Mouse (Mus musculus) heart, embryonic 15.5 days (tissue): ENCODE data around the gene Tns2. TPM values are rescaled to one million over a fixed set of nuclear protein-coding genes. Genes with fewer than 3 reads are reported as not detected.

ENCODE experiments used
- ATAC-seq: fragments of 200-750 bp; cut with Nextera tagmentation; replicated peaks from 2 replicates; pipeline ENCODE4 v1.8.0; 2017; ENCODE audit warnings: low read depth, moderate TSS enrichment; ENCODE audit not compliant: insufficient number of reproducible peaks, insufficient read depth, low FRiP score
- H3K27ac ChIP-seq: fragments of 300-500 bp; sonication (generic); 2 replicates; pipeline ENCODE4 v1.5.1; 2015; ENCODE audit warnings: mild to moderate bottlenecking, inconsistent platforms
- H3K27me3 ChIP-seq: fragments of 300-500 bp; sonication (generic); 2 replicates; pipeline ENCODE4 v1.6.1; 2015; ENCODE audit warnings: inconsistent platforms
- H3K36me3 ChIP-seq: fragments of 300-500 bp; sonication (generic); 2 replicates; pipeline ENCODE4 v1.6.1; 2015; ENCODE audit warnings: mild to moderate bottlenecking, inconsistent platforms
- H3K4me1 ChIP-seq: fragments of 300-500 bp; sonication (generic); replicated peaks from 2 replicates; pipeline ENCODE4 v1.6.1; 2015; ENCODE audit warnings: inconsistent platforms
- H3K4me2 ChIP-seq: fragments of 300-500 bp; sonication (generic); 2 replicates; pipeline ENCODE4 v1.6.1; 2015; ENCODE audit warnings: inconsistent platforms, mild to moderate bottlenecking, moderate library complexity
- H3K4me3 ChIP-seq: fragments of 300-500 bp; sonication (generic); 2 replicates; pipeline ENCODE4 v1.5.1; 2015; ENCODE audit warnings: mild to moderate bottlenecking, inconsistent platforms
- H3K9ac ChIP-seq: fragments of 300-500 bp; sonication (generic); 2 replicates; pipeline ENCODE4 v1.6.1; 2015; ENCODE audit warnings: mild to moderate bottlenecking, inconsistent platforms
- H3K9me3 ChIP-seq: fragments of 300-500 bp; sonication (generic); replicated peaks from 2 replicates; pipeline ENCODE4 v1.6.1; 2016; ENCODE audit warnings: inconsistent platforms
- WGBS: fragments of 180-500 bp; shearing (Covaris S2); methylation state at CpG from one replicate; pipeline ENCODE4 v1.1.7; 2015; ENCODE audit warnings: mixed read lengths; 5-methylcytosine and 5-hydroxymethylcytosine counted together
- polyA plus RNA-seq: library from polyadenylated mRNA; unstranded; fragments of >200 nt; fragmentation: Nextera tagmentation; extraction: Ambion mirVana; gene quantifications from 2 replicates; pipeline ENCODE4 v1.2.1, GENCODE M21; 2015

The Tns2 gene
- polyA plus RNA-seq, 1 experiment from 2014 or later: 31.0 TPM

DNA sequence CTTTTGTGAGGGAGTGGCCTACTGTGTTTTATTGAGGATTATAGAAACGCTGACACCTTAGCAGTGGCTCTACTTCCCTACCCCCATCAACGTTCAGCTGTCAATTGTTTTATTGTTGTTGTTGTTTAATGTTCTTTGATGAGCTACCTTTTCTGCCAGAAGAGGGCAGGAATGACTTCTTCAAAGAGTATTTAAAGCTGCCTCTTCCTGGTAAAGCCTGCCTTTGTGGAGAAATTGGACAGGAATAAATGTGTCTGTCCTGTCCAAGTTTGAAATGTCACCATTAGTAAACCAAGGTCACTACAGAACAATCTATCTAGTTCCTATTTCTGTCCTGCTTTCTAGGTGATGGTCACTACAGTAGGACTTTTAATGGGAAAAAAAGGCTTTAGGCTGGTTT lies 6.1 kb upstream of the Tns2 start:
- peaks cover 75% of the 10 kb centered on the region for H3K36me3 ChIP-seq
- H3K4me1 ChIP-seq: peaks cover 18% of the 10 kb centered on the region
- no peak for ATAC-seq
- 64% methylated on average over 2 of the region's 2 CpGs for WGBS
- H3K27ac ChIP-seq: no peak overlapping the region
- no peak overlapping the region for H3K4me3 ChIP-seq
- H3K4me2 ChIP-seq: no peak overlapping the region
- H3K27me3 ChIP-seq: no peaks in the 10 kb centered on the region
- H3K9ac ChIP-seq: no peak overlapping the region
- no peaks in the 10 kb centered on the region for H3K9me3 ChIP-seq

DNA sequence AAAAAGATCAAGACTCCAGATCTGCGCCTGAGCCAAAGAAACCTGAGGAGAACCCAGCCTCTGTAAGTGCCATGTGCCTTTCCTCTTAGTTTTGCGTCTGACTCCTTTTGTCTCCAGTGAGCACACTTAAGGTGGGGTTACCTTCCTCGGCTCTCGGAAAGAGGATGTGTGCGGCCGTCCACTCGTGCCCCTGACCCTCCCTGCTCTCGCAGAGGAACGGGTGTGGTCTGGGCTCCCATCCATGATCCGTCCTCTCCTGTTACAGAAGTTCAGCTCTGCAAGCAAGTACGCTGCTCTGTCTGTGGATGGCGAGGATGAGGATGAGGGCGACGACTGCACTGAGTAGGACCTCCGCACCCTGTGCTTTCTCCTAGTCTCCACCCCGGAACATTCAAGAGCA lies 5.2 kb upstream of the Tns2 start:
- Histone ChIP-seq H3K27me3 (no peaks in the 10 kb centered on the region), H3K4me3 (no peak overlapping the region), H3K27ac (no peak overlapping the region), H3K9me3 (no peaks in the 10 kb centered on the region), H3K4me1 (peaks cover 27% of the 10 kb centered on the region), H3K9ac (no peak overlapping the region), H3K4me2 (no peak overlapping the region), H3K36me3 (peaks cover 67% of the 10 kb centered on the region)
- no peak for ATAC-seq
- WGBS: 81% methylated on average over 16 of the region's 16 CpGs

DNA sequence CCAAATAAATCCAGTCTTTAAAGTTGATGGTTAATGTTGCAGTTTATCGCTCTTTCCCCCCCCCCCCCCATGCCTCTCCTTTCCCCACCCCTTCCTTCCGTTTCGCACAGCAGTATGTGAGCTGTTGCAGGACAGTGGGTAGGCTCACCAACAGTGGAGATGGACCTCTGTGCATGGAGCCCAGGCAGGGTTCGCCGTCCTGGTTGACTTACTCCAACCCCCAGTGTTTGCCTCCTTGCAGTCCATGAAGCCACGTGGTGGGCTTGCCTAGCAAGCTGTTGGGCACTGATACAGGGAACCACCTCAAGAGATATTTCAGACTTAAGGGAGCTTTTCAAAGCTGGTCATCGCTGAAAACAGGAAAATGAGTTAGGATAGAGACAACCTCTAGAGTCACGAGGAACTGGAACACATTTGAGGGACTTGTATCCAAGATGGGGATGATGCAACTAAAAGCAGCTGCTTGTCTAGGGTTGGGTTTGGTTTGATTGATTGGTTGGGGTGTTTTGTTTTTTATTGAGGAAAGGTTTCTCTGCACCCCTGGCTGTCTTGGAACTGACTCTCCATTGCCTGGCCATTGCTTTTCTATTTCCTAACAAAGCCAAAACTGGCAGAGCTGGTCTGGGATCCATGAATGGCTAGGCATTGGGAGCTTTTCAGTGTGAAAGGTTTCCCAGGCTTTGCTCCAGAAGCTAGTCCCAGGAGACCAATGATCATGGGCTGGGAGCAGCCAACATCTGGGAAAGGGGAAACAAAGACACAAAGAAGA lies 2.9 kb upstream of the Tns2 start:
- WGBS: 74% methylated on average over 8 of the region's 8 CpGs
- Histone ChIP-seq H3K4me3 (no peak overlapping the region), H3K36me3 (peaks cover 43% of the 10 kb centered on the region), H3K27me3 (no peaks in the 10 kb centered on the region), H3K9ac (no peak overlapping the region), H3K4me1 (peaks cover 47% of the 10 kb centered on the region), H3K27ac (peak overlapping the region; percentile 24), H3K4me2 (no peak overlapping the region), H3K9me3 (no peaks in the 10 kb centered on the region)
- no peak for ATAC-seq

DNA sequence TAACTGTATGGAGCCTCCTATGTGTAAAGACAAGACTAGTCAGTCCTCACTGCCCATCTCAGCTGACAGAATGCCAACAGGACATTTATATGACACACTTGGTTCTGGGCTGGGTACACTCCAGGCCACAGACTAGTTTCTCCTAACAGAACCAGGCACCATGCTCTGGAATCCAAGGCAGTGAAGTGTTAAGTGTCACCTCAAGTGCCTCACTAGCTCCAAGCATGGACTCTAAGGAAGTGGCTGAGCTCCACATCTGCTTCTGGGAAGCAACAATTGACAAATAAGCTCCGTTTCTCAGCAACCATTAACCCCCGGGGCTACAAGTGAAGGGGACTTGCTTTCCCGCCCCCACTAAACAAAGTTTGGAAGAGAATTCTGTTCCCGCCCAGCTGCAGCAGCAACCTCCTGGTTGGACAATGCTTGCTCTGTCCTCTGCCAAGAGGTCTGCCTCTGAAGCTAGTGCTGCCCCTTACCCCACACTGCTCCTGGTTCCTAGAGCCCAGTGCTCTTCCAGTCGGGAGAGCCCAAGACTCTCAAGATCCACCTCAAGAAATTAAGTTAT lies 2.1 kb upstream of the Tns2 start:
- peak overlapping the region; percentile 24; the same call in 1 of the 2 replicates for H3K27ac ChIP-seq
- no peak overlapping the region for H3K9ac ChIP-seq
- 47% methylated on average over 5 of the region's 5 CpGs for WGBS
- no peak overlapping the region for H3K4me3 ChIP-seq
- peaks cover 54% of the 10 kb centered on the region for H3K4me1 ChIP-seq
- H3K36me3 ChIP-seq: peaks cover 36% of the 10 kb centered on the region
- H3K4me2 ChIP-seq: no peak overlapping the region
- H3K9me3 ChIP-seq: no peaks in the 10 kb centered on the region
- no peaks in the 10 kb centered on the region for H3K27me3 ChIP-seq
- ATAC-seq: no peak

DNA sequence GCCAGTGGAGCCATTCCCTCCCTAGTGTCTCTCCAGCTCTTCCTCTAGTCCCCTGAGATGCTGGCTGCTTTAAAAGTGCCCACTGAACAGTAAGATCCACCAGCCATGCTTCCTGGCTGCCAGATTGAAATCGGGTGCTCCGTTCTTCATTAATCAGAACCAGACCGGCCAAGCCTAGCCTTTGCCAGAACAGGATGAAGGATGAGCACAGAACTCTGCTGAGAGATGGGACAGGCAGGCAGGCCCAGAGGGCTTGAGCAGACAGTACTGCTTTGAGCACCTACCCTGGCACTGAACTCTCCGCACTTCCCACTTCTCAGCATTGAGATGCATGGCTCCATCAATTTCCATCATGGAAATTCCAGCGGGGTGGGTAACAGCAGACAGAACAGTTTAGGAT lies 953 bp upstream of the Tns2 start:
- H3K27ac ChIP-seq: peak overlapping the region; percentile 36
- no peaks in the 10 kb centered on the region for H3K27me3 ChIP-seq
- H3K36me3 ChIP-seq: peaks cover 24% of the 10 kb centered on the region
- H3K9me3 ChIP-seq: no peaks in the 10 kb centered on the region
- no peak overlapping the region for H3K9ac ChIP-seq
- H3K4me1 ChIP-seq: peaks cover 66% of the 10 kb centered on the region
- H3K4me2 ChIP-seq: peak overlapping the region; percentile 91
- WGBS: 49% methylated on average over 5 of the region's 5 CpGs
- H3K4me3 ChIP-seq: peak overlapping the region; percentile 66
- no peak for ATAC-seq

DNA sequence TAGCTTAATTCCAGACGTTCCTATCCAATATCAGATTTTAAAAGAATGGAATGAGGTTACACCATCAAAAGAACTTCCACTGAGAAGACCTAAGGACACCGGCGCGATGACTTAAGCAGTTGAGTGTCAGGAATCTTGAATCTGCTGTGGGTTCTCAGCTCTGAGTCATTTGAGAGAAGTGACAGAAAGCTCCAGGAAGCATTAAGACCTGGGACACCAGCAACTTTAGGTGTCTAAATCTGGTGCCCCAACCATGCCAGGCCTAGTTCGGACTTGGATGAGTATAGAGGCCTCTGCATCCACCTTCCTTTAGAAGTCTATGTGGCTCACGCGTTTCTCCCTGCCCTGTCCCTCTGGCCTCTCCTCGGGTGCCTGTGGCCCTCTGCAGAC lies 447 bp upstream of the Tns2 start:
- ATAC-seq: no peak
- Histone ChIP-seq H3K9me3 (no peaks in the 10 kb centered on the region), H3K27ac (peak overlapping the region; percentile 96), H3K9ac (peak overlapping the region; percentile 75), H3K36me3 (peaks cover 19% of the 10 kb centered on the region), H3K4me2 (peak overlapping the region; percentile 91), H3K4me3 (peak overlapping the region; percentile 66), H3K27me3 (no peaks in the 10 kb centered on the region), H3K4me1 (peaks cover 70% of the 10 kb centered on the region)
- WGBS: 21% methylated on average over 8 of the region's 8 CpGs

DNA sequence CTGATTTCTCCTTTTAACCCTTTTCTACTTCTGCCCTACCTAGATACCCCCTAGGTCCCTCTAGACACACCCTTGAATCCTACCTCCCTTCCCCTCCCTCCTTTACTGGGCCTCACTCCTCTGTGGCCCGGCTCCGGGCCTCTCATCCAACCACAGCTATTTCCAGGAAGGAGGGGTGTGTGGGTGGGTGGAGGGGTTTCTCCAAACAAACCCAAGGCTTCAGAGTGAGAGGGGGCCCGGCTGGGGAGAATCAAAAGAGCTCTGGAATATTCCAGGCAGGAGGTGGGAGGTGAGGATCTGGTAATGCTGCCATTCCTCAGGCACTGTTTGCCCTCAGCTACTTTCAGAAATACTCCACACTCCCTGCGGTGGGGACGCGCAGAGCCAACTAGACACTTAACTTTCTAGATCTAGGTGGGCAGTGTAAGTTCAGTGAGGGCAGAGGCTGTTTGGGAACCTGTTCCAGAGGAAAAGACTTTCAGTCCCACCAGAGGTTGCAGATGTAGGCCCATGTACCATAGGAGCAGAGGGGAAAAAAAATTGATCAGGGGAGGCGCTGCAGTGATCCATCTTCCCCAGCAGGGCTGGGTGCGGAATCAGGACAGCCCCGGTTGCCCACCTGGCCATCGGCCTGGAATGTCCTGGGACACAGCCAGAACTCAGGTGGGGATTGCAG lies 921 bp downstream of the Tns2 start:
- Histone ChIP-seq H3K4me1 (peaks cover 83% of the 10 kb centered on the region), H3K27ac (peak overlapping the region; percentile 96), H3K9ac (peak overlapping the region; percentile 75), H3K27me3 (no peaks in the 10 kb centered on the region), H3K9me3 (no peaks in the 10 kb centered on the region), H3K4me3 (peak overlapping the region; percentile 66), H3K36me3 (peaks cover 5% of the 10 kb centered on the region), H3K4me2 (peak overlapping the region; percentile 91)
- WGBS: 23% methylated on average over 10 of the region's 10 CpGs
- no peak for ATAC-seq

DNA sequence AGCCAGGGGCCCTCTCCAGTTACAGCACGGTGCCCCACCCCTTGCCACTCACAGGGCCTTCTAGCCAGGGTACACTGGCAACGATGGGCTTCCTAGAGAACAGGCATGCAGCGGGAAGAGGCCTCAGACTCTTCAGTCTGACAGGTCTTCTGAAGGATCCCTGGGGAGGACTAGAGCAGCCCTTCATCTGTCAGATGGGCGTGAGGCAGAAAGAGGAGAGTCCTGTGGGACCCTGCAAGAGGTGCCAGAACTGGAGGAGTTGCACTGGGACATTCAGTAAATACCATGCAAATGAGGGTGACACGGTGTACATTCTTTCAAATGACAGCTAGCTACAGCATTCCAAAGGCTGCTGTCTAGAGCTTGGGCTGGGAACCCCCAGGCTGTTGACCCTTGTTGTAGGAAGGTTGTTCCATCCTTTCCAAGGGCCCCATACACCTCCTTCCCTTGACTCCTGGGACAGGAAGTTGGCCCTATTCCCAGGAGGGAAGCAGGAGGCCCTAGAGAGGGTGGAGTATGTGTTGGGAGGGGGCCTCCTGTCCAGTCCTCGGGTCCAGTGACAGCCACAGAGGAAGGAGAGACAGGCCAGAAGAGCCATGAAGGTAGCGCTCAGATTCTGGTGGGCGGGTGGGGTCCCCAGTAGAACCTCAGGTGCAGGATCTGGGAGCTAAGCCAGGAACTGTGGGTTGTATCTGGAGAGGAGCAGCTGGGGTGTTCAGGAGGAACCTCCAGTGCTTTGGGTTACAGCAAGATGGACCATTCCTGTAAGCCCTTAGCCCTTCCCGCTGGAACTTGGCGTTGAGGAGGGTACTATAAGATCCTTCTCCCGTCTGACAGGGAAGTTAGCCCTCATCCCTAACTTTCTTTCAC lies 1.7 kb downstream of the Tns2 start:
- peaks cover 3% of the 10 kb centered on the region; the same call in 1 of the 2 replicates for H3K36me3 ChIP-seq
- H3K4me2 ChIP-seq: peak overlapping the region; percentile 91
- peak; percentile 37 for ATAC-seq
- H3K4me3 ChIP-seq: peak overlapping the region; percentile 66
- WGBS: 20% methylated on average over 11 of the region's 11 CpGs
- peaks cover 91% of the 10 kb centered on the region for H3K4me1 ChIP-seq
- H3K9ac ChIP-seq: peak overlapping the region; percentile 75
- H3K9me3 ChIP-seq: no peaks in the 10 kb centered on the region
- H3K27me3 ChIP-seq: peaks cover 3% of the 10 kb centered on the region
- H3K27ac ChIP-seq: peak overlapping the region; percentile 96

DNA sequence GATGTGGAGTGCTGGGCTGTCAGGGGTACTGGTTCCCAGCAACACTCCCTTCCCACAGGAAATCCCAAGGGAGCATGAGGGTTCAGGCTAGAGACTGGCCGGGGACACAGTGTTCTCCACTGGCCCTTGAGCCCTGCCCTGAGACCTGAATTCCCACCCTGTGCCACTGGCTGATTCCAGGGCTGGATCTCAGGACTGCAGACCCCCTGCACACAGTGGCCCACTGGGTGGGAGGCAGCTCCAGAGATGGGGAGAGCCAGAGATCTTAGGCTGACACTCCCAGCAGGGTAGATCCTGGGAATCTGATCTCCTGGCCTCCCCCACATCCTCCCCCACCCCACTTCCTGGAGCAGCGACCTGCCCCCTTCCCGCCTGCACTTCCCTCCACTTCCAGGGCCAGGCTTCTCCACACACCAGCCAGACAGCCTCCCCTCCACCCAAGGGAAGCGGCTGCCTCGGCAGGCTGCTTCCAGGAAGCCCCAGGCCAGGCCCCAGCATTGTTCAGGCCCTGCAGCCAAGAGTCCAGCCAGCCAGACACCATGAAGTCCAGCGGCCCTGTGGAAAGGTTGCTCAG lies 2.4 kb downstream of the Tns2 start:
- H3K27ac ChIP-seq: peak overlapping the region; percentile 96
- 18% methylated on average over 6 of the region's 6 CpGs for WGBS
- peak; percentile 10; the same call in 1 of the 2 replicates for ATAC-seq
- H3K4me1 ChIP-seq: peaks cover 93% of the 10 kb centered on the region
- H3K4me3 ChIP-seq: peak overlapping the region; percentile 66
- H3K9me3 ChIP-seq: no peaks in the 10 kb centered on the region
- peak overlapping the region; percentile 91 for H3K4me2 ChIP-seq
- peaks cover 10% of the 10 kb centered on the region for H3K36me3 ChIP-seq
- H3K27me3 ChIP-seq: peaks cover 3% of the 10 kb centered on the region
- H3K9ac ChIP-seq: peak overlapping the region; percentile 75

DNA sequence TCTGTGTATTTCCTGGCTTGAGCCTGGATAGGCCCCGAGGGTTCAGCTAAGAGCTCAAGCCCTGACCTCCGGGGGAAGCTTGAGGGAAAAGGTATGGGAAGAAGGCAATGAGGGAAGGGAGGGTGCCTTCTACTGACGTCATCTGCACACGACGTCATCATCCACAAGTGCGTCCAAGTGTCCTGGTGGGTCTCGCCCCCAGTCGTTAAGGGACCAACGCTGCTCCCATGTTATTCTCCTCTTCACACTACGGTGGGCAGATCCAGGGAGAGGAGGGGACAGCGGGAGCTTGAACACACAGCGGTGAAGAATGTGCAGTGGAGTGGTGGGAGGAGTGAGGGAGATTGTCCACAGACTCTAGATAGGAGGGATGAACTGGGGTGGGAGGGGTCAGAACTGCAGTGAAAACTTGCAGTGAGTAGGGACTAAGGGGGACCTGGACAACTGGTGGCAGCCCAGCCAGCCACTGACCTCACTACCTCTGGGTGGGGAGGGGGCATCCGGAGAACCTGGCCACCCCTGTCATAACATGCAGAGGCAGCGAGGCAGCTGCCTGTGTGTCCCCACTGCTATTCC lies 3.2 kb downstream of the Tns2 start:
- H3K9ac ChIP-seq: peak overlapping the region; percentile 75
- WGBS: 8% methylated on average over 14 of the region's 14 CpGs
- H3K36me3 ChIP-seq: peaks cover 16% of the 10 kb centered on the region
- H3K4me1 ChIP-seq: peaks cover 93% of the 10 kb centered on the region
- no peaks in the 10 kb centered on the region for H3K9me3 ChIP-seq
- no peak for ATAC-seq
- H3K4me3 ChIP-seq: peak overlapping the region; percentile 66
- H3K4me2 ChIP-seq: peak overlapping the region; percentile 91
- H3K27ac ChIP-seq: peak overlapping the region; percentile 96
- peaks cover 3% of the 10 kb centered on the region for H3K27me3 ChIP-seq
